Mouse (Mus musculus) ES-Bruce4 (cell line): ENCODE results near the gene Pnp2.

Source experiments
- CTCF ChIP-seq: IDR thresholded peaks from one replicate; pipeline ENCODE4 v1.8.1; 2011; ENCODE audit warnings: low read depth, low read length
- POLR2A ChIP-seq: IDR thresholded peaks from one replicate; pipeline ENCODE4 v1.8.1; 2011; ENCODE audit warnings: low read length; ENCODE audit not compliant: insufficient read depth

DNA sequence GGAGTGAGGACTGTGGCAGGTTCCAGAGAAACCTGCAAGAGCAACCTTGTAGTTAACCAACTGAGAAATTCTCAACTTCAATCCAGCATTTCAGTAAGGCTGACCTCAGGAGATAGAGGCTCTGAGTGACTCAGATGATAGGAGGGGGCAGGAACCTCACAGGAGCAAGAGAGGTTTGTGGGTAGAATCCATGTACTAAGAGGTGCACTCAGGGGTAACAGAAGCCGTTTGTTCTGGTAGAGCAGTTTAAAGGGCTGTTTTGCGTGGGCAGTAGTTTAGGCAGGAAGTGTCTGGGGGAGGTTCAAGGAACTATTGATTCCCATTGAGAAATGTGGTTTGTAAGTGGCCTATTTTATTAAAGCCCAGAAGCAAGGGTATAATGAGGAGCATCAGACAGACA lies 25.4 kb downstream of the Pnp2 start:
- TF ChIP-seq CTCF (no peak), POLR2A (no peak)
